Mouse (Mus musculus): Measurements from ENCODE around the gene Bcl2l12. TPM values are rescaled to one million over a fixed set of nuclear protein-coding genes. Genes with fewer than 3 reads are reported as not detected.

Gene Bcl2l12
- total RNA-seq, 2 experiments from 2014 or later = 7.6 to 9.7 TPM

GRCm38 (mm10) chr7:44949922-44950321 lies 48.6 kb downstream of the Bcl2l12 start:
- TF ChIP-seq CTCF (IDR thresholded peaks at IDR 0.05) = no peak
- no peak for DNase-seq
- intact Hi-C loops (cut with DNase I) = loop anchor here (10.0 kb wide), 1 partner anchor 205 kb away; the partner anchor contains the start of gene Vrk3
- H3K27ac ChIP-seq = no peak overlapping the region
- H3K4me3 ChIP-seq = no peak overlapping the region

DNA sequence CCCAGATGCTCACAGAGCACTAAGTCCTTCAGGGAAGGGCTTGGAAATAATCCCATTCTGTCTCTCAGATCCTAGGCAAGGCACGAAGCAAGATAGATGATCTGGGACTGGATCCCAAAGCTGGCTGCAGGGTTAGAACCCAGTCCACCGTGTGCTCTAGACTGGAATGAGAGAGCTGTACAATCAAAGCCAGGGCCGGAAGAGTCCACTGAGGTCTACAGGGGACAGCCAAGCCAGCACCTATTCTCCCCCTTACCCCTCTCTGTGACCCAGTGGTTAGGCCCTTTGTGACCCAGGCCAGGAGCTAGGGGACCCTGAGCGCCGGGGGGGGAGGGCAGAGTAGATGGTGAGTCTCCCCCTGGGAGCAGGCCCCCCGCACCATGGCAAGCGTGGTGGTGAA lies 55.6 kb downstream of the Bcl2l12 start, which contains the start of gene Tsks:
TSS of gene Tsks (plus strand) at position 301 of the 400 bp plus-strand sequence.
- TF ChIP-seq CTCF (IDR thresholded peaks at IDR 0.05) = no peak
- H3K27ac ChIP-seq = no peak within 1 kb of the TSS
- DNase-seq = no peak

More for the DNA sequence above, 55.6 kb downstream of the Bcl2l12 start, which contains the start of gene Tsks:
- intact Hi-C loops (cut with DNase I) = no loop called here
- no peak within 1 kb of the TSS for H3K4me3 ChIP-seq

Small RNAs within 50 kb of the gene (microRNA-seq; reads per million reads assigned to microRNA genes)
- not detected for gene Mir7054

Other genes starting within 250 kb of the Bcl2l12 start
- gene Zfp473, start 247.7 kb downstream of the Bcl2l12 start, total RNA-seq (2021) = under 1 TPM in 1 of 2 experiments, not detected in 1; 0.11 TPM
- 10 to 100 TPM; 21.8 to 26.6 TPM for gene Nup62, start 182.6 kb downstream of the Bcl2l12 start, total RNA-seq (2021)
- gene Il4i1, start 182.3 kb downstream of the Bcl2l12 start, total RNA-seq (2021) = 1 to 10 TPM; 1.6 to 3.3 TPM
- 100 to 1,000 TPM in 1 of 2 experiments, 10 to 100 TPM in 1; 74.7 to 115 TPM for gene Atf5, start 182.1 kb downstream of the Bcl2l12 start, total RNA-seq (2021)
- gene Akt1s1, start 149.7 kb downstream of the Bcl2l12 start, total RNA-seq (2021) = 100 to 1,000 TPM; 128 to 137 TPM
- 10 to 100 TPM; 40.8 to 56.4 TPM for gene Tbc1d17, start 149.6 kb downstream of the Bcl2l12 start, total RNA-seq (2021)
- 10 to 100 TPM; 19.4 to 21.2 TPM for gene Pnkp, start 141.6 kb downstream of the Bcl2l12 start, total RNA-seq (2021)
- 100 to 1,000 TPM; 126 to 137 TPM for gene Ptov1, start 128.9 kb downstream of the Bcl2l12 start, total RNA-seq (2021)
- gene Med25, start 106.0 kb downstream of the Bcl2l12 start, total RNA-seq (2021) = 10 to 100 TPM; 53.1 to 68.5 TPM
- gene Fuz, start 102.6 kb downstream of the Bcl2l12 start, total RNA-seq (2021) = 10 to 100 TPM; 16.4 to 18.6 TPM
- gene Ap2a1, start 69.2 kb downstream of the Bcl2l12 start, total RNA-seq (2021) = 10 to 100 TPM; 59.1 to 62.6 TPM
- not detected for gene Tsks, start 55.5 kb downstream of the Bcl2l12 start, total RNA-seq (2021)
- gene Cpt1c, start 23.9 kb downstream of the Bcl2l12 start, total RNA-seq (2021) = 1 to 10 TPM in 1 of 2 experiments, under 1 TPM in 1; 0.92 to 2.3 TPM
- gene Prmt1, start 12.1 kb downstream of the Bcl2l12 start, total RNA-seq (2021) = 100 to 1,000 TPM; 126 to 136 TPM
- 10 to 100 TPM; 18.4 to 18.9 TPM for gene Irf3, start 1.1 kb downstream of the Bcl2l12 start, total RNA-seq (2021)
- gene Scaf1, start 17.7 kb upstream of the Bcl2l12 start, total RNA-seq (2021) = 10 to 100 TPM; 41.7 to 44.3 TPM
- gene Rras, start 19.2 kb upstream of the Bcl2l12 start, total RNA-seq (2021) = 10 to 100 TPM; 22.6 to 25.5 TPM
- 10 to 100 TPM; 12.8 to 16.1 TPM for gene Prr12, start 54.2 kb upstream of the Bcl2l12 start, total RNA-seq (2021)
- gene Nosip, start 63.7 kb upstream of the Bcl2l12 start, total RNA-seq (2021) = 10 to 100 TPM; 30.2 to 32.9 TPM
- gene Prrg2, start 64.0 kb upstream of the Bcl2l12 start, total RNA-seq (2021) = 10 to 100 TPM in 1 of 2 experiments, 1 to 10 TPM in 1; 8.1 to 11.0 TPM
- 10 to 100 TPM in 1 of 2 experiments, 1 to 10 TPM in 1; 7.2 to 20.2 TPM for gene Rcn3, start 93.5 kb upstream of the Bcl2l12 start, total RNA-seq (2021)
- gene Fcgrt, start 105.1 kb upstream of the Bcl2l12 start, total RNA-seq (2021) = 10 to 100 TPM; 33.6 to 38.5 TPM
- 100 to 1,000 TPM; 457 to 518 TPM for gene Rps11, start 125.7 kb upstream of the Bcl2l12 start, total RNA-seq (2021)
- gene Rpl13a, start 130.0 kb upstream of the Bcl2l12 start, total RNA-seq (2021) = 100 to 1,000 TPM; 552 to 624 TPM
- gene Gm45713, start 137.5 kb upstream of the Bcl2l12 start, total RNA-seq (2021) = under 1 TPM in 1 of 2 experiments, not detected in 1; 0.26 TPM
- gene Flt3l, start 137.7 kb upstream of the Bcl2l12 start, total RNA-seq (2021) = 1 to 10 TPM; 2.2 to 3.3 TPM
- 10 to 100 TPM; 34.7 to 39.7 TPM for gene Pih1d1, start 155.6 kb upstream of the Bcl2l12 start, total RNA-seq (2021)
- 10 to 100 TPM; 11.6 to 15.1 TPM for gene Aldh16a1, start 155.9 kb upstream of the Bcl2l12 start, total RNA-seq (2021)
- gene Slc17a7, start 165.2 kb upstream of the Bcl2l12 start, total RNA-seq (2021) = under 1 TPM; 0.31 to 0.36 TPM
- gene Gfy, start 180.9 kb upstream of the Bcl2l12 start, total RNA-seq (2021) = not detected
- gene Pth2, start 182.3 kb upstream of the Bcl2l12 start, total RNA-seq (2021) = not detected
- gene Ccdc155, start 206.2 kb upstream of the Bcl2l12 start, total RNA-seq (2021) = not detected
- gene Dkkl1, start 213.4 kb upstream of the Bcl2l12 start, total RNA-seq (2021) = not detected
- 1 to 10 TPM; 2.6 to 4.1 TPM for gene Tead2, start 217.0 kb upstream of the Bcl2l12 start, total RNA-seq (2021)
- 1 to 10 TPM in 1 of 2 experiments, under 1 TPM in 1; 0.69 to 1.3 TPM for gene Cd37, start 240.4 kb upstream of the Bcl2l12 start, total RNA-seq (2021)
- not detected for gene Slc6a16, start 242.4 kb upstream of the Bcl2l12 start, total RNA-seq (2021)

Data from gastrocnemius, adult 2 months (tissue).